Mouse (Mus musculus) liver, embryonic 13.5 days (tissue): ENCODE data around the gene Clcn3. TPM values are rescaled to one million over a fixed set of nuclear protein-coding genes. Genes with fewer than 3 reads are reported as not detected.

Experiments used
- ATAC-seq: fragments of 200-750 bp; cut with Nextera tagmentation; 2 replicates; pipeline ENCODE4 v1.8.0; 2017; ENCODE audit warnings: low read depth, mild to moderate bottlenecking, moderate number of reproducible peaks, moderate library complexity
- DNase-seq: peaks from one replicate; pipeline ENCODE4 v3.0.0; 2022
- H3K27ac ChIP-seq: fragments of 300-500 bp; sonication (generic); 2 replicates; pipeline ENCODE4 v1.5.1; 2015; ENCODE audit warnings: moderate library complexity, mild to moderate bottlenecking, inconsistent platforms
- H3K27me3 ChIP-seq: fragments of 300-500 bp; sonication (generic); 2 replicates; pipeline ENCODE4 v1.6.1; 2015; ENCODE audit warnings: mild to moderate bottlenecking, inconsistent platforms
- H3K36me3 ChIP-seq: fragments of 300-500 bp; sonication (generic); 2 replicates; pipeline ENCODE4 v1.6.1; 2015; ENCODE audit warnings: mild to moderate bottlenecking, inconsistent platforms
- H3K4me1 ChIP-seq: fragments of 300-500 bp; sonication (generic); replicated peaks from 2 replicates; pipeline ENCODE4 v1.6.1; 2015; ENCODE audit warnings: inconsistent platforms
- H3K4me2 ChIP-seq: fragments of 300-500 bp; sonication (generic); 2 replicates; pipeline ENCODE4 v1.6.1; 2015; ENCODE audit warnings: inconsistent platforms, mild to moderate bottlenecking, moderate library complexity
- H3K4me3 ChIP-seq: fragments of 300-500 bp; sonication (generic); replicated peaks from 2 replicates; pipeline ENCODE4 v1.5.1; 2015; ENCODE audit warnings: mild to moderate bottlenecking, inconsistent platforms
- H3K9ac ChIP-seq: fragments of 300-500 bp; sonication (generic); 2 replicates; pipeline ENCODE4 v1.6.1; 2015; ENCODE audit warnings: mild to moderate bottlenecking, inconsistent platforms
- H3K9me3 ChIP-seq: fragments of 300-500 bp; sonication (generic); replicated peaks from 2 replicates; pipeline ENCODE4 v1.6.1; 2016; ENCODE audit warnings: inconsistent platforms
- WGBS: fragments of 180-500 bp; shearing (Covaris S2); methylation state at CpG from one replicate; pipeline ENCODE4 v1.1.7; 2015; ENCODE audit not compliant: insufficient replicate concordance; 5-methylcytosine and 5-hydroxymethylcytosine counted together
- polyA plus RNA-seq: library from polyadenylated mRNA; unstranded; fragments of >200 nt; fragmentation: Nextera tagmentation; extraction: Ambion mirVana; gene quantifications from 2 replicates; pipeline ENCODE4 v1.2.1, GENCODE M21; 2015

Gene Clcn3
- polyA plus RNA-seq, 1 experiment from 2014 or later, result 35.8 TPM

DNA sequence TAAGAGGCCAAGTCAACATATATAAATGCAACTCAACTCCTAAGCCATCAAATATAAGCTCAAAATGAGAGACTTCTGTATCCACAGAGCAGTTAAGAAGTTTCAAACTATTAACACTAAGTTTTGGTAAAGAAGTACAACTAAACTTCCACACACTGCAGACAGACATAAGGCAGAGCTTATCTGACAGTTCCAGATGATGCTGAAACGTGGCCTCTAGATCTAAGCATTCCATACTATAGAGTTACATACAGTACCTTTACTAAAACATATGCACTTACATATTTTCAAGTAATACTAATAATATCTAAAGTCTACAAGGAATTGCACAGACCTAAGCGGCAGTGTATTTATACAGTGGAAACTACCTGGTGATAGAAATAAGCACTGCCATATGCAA is 8.3 kb downstream of the Clcn3 start:
- Histone ChIP-seq H3K27ac (peak overlapping the region; percentile 90), H3K9me3 (no peaks in the 10 kb centered on the region), H3K36me3 (no peaks in the 10 kb centered on the region), H3K27me3 (no peaks in the 10 kb centered on the region), H3K4me3 (peak overlapping the region; percentile 29; the same call in 1 of the 2 replicates), H3K9ac (peak overlapping the region; percentile 58; the same call in 1 of the 2 replicates), H3K4me2 (peak overlapping the region; percentile 54), H3K4me1 (peaks cover 82% of the 10 kb centered on the region)
- 23% methylated on average over 2 of the region's 2 CpGs for WGBS
- ATAC-seq (peak; percentile 87), DNase-seq (peak; percentile 53)

DNA sequence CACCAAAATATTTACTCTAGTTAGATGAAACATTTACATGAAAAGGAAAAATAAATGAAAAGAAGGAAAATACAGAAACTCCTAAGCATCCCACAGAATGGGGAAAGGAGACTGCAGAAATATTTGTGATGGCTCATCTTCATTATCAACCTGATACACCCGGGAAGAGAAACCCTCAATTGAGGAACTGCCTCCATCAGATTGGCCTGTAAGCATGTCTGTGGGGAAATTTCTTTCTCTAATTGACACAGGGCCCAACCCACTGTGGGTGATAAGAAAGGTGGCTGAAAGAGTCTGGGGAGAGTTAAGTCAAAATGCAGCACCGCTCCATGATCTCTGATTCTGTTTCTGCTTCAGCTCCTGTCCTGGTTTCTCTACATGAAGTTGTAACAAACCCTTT is 9.7 kb downstream of the Clcn3 start:
- Histone ChIP-seq H3K27me3 (no peaks in the 10 kb centered on the region), H3K27ac (peak overlapping the region; percentile 90), H3K4me3 (peak overlapping the region; percentile 30), H3K9me3 (no peaks in the 10 kb centered on the region), H3K36me3 (no peaks in the 10 kb centered on the region), H3K4me1 (peaks cover 82% of the 10 kb centered on the region), H3K4me2 (peak overlapping the region; percentile 61), H3K9ac (peak overlapping the region; percentile 56)
- ATAC-seq (peak; percentile 89), DNase-seq (peak; percentile 76)
- WGBS, result 10% methylated on average over 2 of the region's 2 CpGs

DNA sequence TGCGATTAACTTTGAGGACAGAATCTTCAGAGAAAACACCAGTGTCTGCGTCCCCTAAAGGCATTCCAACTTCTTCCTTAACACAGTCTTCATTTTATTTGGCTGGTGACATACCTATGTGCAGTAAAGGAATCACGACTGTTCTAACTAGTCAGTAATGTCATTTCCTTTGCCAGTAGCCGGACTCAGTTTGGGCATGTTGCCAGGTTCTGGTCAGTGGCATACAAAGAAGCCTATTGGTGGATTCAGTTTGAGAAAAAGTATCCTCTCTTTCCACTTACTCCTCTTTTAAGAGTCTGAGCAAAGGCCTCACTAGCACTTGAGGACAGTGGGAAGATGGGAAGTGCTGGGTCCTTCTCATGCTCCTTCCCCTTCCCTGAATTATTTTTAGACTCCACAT is 11.3 kb downstream of the Clcn3 start:
- Histone ChIP-seq H3K4me2 (peak overlapping the region; percentile 25), H3K27ac (peak overlapping the region; percentile 90)
- no peak for ATAC-seq

DNA sequence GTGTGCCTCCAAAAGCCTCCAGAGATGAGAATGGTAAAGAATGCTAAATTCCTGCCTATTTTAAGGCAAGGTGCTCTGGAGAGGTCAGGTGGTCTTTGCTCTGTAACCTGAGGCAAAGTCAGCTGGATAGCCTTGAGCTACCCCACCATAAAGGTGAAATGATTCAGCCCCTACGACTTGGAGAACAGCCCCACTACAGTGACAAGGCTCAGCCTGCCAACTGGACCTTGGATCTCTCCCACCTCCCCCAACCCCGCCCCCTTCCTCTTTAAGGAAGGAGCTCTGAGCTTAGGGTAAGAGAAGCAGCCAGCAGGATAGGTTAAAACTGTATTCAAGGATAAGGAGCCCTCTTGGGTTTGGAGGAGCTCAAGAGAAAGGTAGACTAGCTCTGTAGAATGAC is 14.0 kb downstream of the Clcn3 start:
- Histone ChIP-seq H3K27ac (peak overlapping the region; percentile 88), H3K4me2 (peak overlapping the region; percentile 51), H3K9me3 (no peaks in the 10 kb centered on the region), H3K27me3 (no peaks in the 10 kb centered on the region), H3K4me3 (0 out of 2 replicates have a peak overlapping the region, but pooled peaks have one; percentile 5), H3K36me3 (0 out of 2 replicates have a peak, but pooled peaks cover under 1% of the 10 kb centered on the region), H3K4me1 (peaks cover 90% of the 10 kb centered on the region), H3K9ac (peak overlapping the region; percentile 58)
- WGBS, result 31% methylated on average over 2 of the region's 2 CpGs
- ATAC-seq (0 out of 2 replicates have a peak, but pooled peaks have one; percentile 37), DNase-seq (no peak)

More for the DNA sequence above, 11.3 kb downstream of the Clcn3 start:
- H3K4me1 ChIP-seq, result peaks cover 86% of the 10 kb centered on the region
- H3K9ac ChIP-seq, result 0 out of 2 replicates have a peak overlapping the region, but pooled peaks have one; percentile 49
- no peaks in the 10 kb centered on the region for H3K36me3 ChIP-seq
- H3K9me3 ChIP-seq, result no peaks in the 10 kb centered on the region
- DNase-seq, result no peak
- H3K4me3 ChIP-seq, result no peak overlapping the region
- H3K27me3 ChIP-seq, result no peaks in the 10 kb centered on the region
- WGBS, result 72% methylated on average over 4 of the region's 4 CpGs

DNA sequence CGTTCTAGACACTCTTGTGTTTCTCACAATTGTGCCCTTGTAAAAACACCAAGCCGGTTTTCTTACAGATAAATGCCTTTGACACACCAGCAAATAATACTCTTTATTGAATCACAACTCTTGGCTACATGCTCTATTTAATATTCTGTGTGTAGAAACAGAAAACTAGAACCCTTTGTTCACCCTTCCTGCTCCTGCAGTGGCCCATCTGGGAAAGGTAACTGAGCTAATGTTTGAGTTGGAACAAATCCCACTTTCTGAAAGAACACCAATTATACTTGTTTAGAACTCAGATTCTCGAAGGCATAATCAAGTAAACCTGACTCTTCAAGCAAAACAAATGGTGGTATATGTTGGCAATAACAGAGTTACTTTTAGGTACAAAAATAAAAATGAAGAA is 17.4 kb downstream of the Clcn3 start:
- peaks cover 77% of the 10 kb centered on the region for H3K4me1 ChIP-seq
- H3K27me3 ChIP-seq, result no peaks in the 10 kb centered on the region
- H3K4me3 ChIP-seq, result no peak overlapping the region
- DNase-seq, result no peak
- ATAC-seq, result no peak
- no peaks in the 10 kb centered on the region for H3K9me3 ChIP-seq
- no peak overlapping the region for H3K9ac ChIP-seq
- H3K36me3 ChIP-seq, result 0 out of 2 replicates have a peak, but pooled peaks cover 3% of the 10 kb centered on the region
- no peak overlapping the region for H3K4me2 ChIP-seq
- H3K27ac ChIP-seq, result 0 out of 2 replicates have a peak overlapping the region, but pooled peaks have one; percentile 6
- WGBS, result 63% methylated on average over 3 of the region's 3 CpGs

DNA sequence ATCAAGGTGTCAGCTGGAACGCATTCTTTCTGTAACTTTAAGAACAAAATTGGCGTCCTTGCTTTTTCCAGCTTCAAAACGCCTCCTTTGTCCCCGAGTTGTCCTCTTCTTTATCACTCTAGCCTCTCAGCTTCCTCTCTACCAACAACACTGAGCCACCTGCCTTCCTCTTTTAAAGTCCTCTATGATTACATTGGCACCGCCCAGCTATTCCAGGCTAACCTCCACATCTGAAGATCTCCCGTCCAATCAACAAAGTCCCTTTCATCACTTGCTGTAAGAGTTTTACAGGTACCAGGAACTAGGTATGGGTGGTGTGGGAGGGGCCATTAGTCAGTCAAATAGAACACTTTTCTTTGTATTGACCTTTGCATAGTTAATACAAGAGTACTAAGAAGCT is 17.8 kb downstream of the Clcn3 start:
- H3K4me2 ChIP-seq, result 0 out of 2 replicates have a peak overlapping the region, but pooled peaks have one; percentile 13
- H3K27ac ChIP-seq, result peak overlapping the region; percentile 6; the same call in 1 of the 2 replicates
- no peaks in the 10 kb centered on the region for H3K9me3 ChIP-seq
- ATAC-seq, result peak; percentile 37; the same call in 1 of the 2 replicates
- no peak for DNase-seq
- peaks cover 75% of the 10 kb centered on the region for H3K4me1 ChIP-seq
- no peak overlapping the region for H3K4me3 ChIP-seq
- H3K9ac ChIP-seq, result peak overlapping the region; percentile 14; the same call in 1 of the 2 replicates
- WGBS, result 19% methylated on average over 6 of the region's 6 CpGs
- H3K27me3 ChIP-seq, result no peaks in the 10 kb centered on the region
- 0 out of 2 replicates have a peak, but pooled peaks cover 3% of the 10 kb centered on the region for H3K36me3 ChIP-seq

DNA sequence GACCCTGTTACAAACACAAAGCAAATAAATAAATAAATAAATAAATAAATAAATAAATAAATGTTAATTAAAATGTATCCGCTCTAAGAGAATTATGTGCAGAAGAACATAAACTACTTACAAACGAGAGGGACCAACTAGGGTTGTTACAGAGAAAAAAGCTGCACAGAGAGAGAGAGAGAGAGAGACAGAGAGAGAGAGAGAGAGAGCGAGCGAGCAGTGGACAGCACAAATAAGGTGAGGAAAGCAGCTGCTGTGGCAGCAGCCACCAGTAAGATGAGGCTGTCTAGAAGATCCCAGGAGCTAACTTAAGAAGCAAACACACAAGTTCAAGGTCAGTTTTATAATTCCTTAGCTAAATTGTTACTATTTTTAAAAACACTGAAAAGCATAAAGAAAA is 18.6 kb downstream of the Clcn3 start:
- peak overlapping the region; percentile 45 for H3K9ac ChIP-seq
- no peaks in the 10 kb centered on the region for H3K9me3 ChIP-seq
- no peaks in the 10 kb centered on the region for H3K27me3 ChIP-seq
- H3K4me2 ChIP-seq, result no peak overlapping the region
- DNase-seq, result no peak
- 0 out of 2 replicates have a peak, but pooled peaks cover 3% of the 10 kb centered on the region for H3K36me3 ChIP-seq
- peak overlapping the region; percentile 59; the same call in 1 of the 2 replicates for H3K27ac ChIP-seq
- no peak for ATAC-seq
- WGBS, result 61% methylated on average over 4 of the region's 4 CpGs
- H3K4me1 ChIP-seq, result peaks cover 69% of the 10 kb centered on the region
- H3K4me3 ChIP-seq, result no peak overlapping the region

DNA sequence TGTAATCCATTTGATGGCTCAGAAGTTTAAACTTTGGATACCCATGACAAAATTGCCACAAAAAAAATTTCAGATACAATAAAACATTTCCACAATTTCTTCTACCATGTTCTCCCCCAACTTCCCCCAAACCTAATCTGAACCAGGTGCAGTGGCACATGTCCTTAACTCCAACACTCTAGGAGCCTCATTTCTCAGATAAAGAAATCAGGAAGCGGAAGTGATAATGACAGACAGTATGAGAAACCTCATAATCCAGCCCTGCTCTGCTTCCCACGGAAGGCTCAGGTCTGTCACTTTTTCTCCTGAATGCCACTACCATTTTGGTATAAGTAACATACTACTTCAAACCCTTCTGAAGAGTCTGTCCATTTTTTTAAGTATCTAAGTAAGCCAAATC is 19.2 kb downstream of the Clcn3 start:
- no peak overlapping the region for H3K4me3 ChIP-seq
- no peak overlapping the region; the same call in 1 of the 2 replicates for H3K9ac ChIP-seq
- H3K9me3 ChIP-seq, result no peaks in the 10 kb centered on the region
- DNase-seq, result no peak
- ATAC-seq, result 0 out of 2 replicates have a peak, but pooled peaks have one; percentile 30
- H3K36me3 ChIP-seq, result 0 out of 2 replicates have a peak, but pooled peaks cover 3% of the 10 kb centered on the region
- no peak overlapping the region for H3K27ac ChIP-seq
- 19% methylated on average over 2 of the region's 2 CpGs for WGBS
- H3K4me2 ChIP-seq, result no peak overlapping the region
- peaks cover 63% of the 10 kb centered on the region for H3K4me1 ChIP-seq
- no peaks in the 10 kb centered on the region for H3K27me3 ChIP-seq

DNA sequence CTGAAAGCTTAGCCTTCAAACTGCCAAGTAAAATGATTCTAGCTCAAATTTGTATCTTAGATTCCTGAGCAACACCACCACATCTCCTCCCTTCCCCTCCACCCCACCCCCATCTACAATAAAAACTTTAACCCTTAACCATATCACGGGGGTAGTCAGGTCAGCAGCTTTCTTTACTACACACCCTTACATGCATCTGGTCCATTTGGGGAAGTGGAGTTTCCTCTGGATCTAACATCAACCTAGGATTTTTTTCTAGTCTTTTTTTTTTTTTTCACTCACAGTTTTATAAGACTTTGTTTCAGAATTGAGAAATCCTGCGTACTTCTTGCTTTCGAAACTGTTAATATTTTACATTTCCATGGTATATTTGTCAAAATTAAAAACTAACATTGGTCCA is 20.3 kb downstream of the Clcn3 start:
- ATAC-seq (no peak), DNase-seq (no peak)
- Histone ChIP-seq H3K9me3 (no peaks in the 10 kb centered on the region), H3K36me3 (0 out of 2 replicates have a peak, but pooled peaks cover 3% of the 10 kb centered on the region), H3K9ac (no peak overlapping the region), H3K27me3 (no peaks in the 10 kb centered on the region), H3K4me2 (no peak overlapping the region), H3K4me3 (no peak overlapping the region), H3K27ac (no peak overlapping the region), H3K4me1 (peaks cover 59% of the 10 kb centered on the region)
- 65% methylated on average over 3 of the region's 3 CpGs for WGBS

DNA sequence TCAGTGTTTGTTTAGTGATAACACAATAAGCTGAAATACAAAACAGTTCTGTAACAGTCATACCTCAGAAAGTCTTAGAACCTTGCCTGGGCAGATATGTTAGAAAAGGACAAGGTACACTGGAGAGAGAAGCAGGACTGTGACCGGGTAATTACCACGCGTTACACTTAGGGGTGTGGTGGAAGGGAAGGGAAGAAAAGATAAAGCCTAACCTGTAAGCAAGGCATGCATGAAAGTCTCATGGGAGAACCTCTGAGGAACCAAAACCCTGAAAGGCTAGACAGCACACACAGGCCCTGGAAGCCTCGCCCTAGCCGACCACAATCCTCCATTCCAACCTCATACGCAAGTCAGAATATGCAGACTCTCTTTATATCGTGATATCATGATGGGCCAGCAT is 26.3 kb downstream of the Clcn3 start:
- Histone ChIP-seq H3K27ac (peak overlapping the region; percentile 93), H3K4me2 (peak overlapping the region; percentile 58), H3K36me3 (no peaks in the 10 kb centered on the region), H3K9ac (peak overlapping the region; percentile 64), H3K9me3 (no peaks in the 10 kb centered on the region), H3K27me3 (no peaks in the 10 kb centered on the region), H3K4me3 (peak overlapping the region; percentile 24), H3K4me1 (peaks cover 43% of the 10 kb centered on the region)
- DNase-seq, result peak; percentile 72
- WGBS, result 17% methylated on average over 7 of the region's 7 CpGs
- peak; percentile 80 for ATAC-seq

DNA sequence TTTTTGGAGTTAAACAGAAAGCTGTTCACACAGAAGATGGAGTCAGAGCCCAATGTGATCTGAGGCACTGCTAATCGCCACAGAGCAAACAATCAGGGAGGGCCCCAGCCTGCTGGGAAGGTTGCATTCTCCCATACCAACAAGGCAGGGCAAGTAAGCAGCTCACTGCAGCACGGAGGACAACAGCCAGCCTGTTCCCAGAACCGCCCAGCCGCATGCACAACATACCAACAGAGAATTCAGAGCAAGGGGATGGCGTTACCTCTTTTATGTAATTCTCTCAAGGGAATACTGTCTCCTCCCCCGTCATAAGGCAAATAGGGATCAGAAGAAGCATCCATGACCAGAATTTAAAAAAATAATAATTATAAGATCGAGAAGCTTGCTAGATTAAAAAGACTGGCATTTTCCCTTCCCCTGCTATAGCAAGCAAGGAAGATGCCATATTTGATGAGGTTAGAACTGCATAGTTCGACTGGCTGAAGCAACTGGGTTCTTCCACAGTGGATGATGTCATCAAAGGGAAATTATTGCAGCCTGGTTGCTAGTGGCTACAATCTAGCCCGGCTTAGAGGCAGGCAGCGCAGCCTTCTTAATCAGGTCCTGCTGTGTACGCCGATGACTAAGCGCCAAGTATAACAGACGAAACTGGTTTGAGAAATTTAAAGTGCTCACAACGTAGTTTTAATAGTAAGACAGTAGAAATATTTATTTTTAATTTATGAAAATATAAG is 28.7 kb downstream of the Clcn3 start:
- H3K4me2 ChIP-seq, result peak overlapping the region; percentile 62
- H3K4me1 ChIP-seq, result peaks cover 58% of the 10 kb centered on the region
- H3K9me3 ChIP-seq, result no peaks in the 10 kb centered on the region
- H3K36me3 ChIP-seq, result no peaks in the 10 kb centered on the region
- H3K9ac ChIP-seq, result peak overlapping the region; percentile 72
- H3K27ac ChIP-seq, result peak overlapping the region; percentile 93
- H3K27me3 ChIP-seq, result no peaks in the 10 kb centered on the region
- WGBS, result 3% methylated on average over 15 of the region's 15 CpGs
- DNase-seq (peak; percentile 86), ATAC-seq (peak; percentile 89)
- H3K4me3 ChIP-seq, result peak overlapping the region; percentile 56
